Mouse (Mus musculus) cerebellum, postnatal 14 days (tissue): ENCODE measurements around the gene Meis2.
A peak's percentile ranks its signal among the peaks of the same experiment; 100 is the strongest.

Experiments
- DNase-seq, 2 experiments: peaks; one replicate each; pipeline ENCODE4 v3.0.0; 2021; ENCODE audit warnings: mixed read lengths in 2 of 2

Meis2 gene

GRCm38 (mm10) chr2:115938926-115939563, 126.6 kb downstream of the Meis2 start:
- peak; percentile 67 to 70 for DNase-seq

- DNase-seq, result peak; percentile 26 to 52
Observed at GRCm38 (mm10) chr2:115938296-115938695, 127.3 kb downstream of the Meis2 start.

GRCm38 (mm10) chr2:115937896-115938295, 127.7 kb downstream of the Meis2 start:
- DNase-seq, result peak in 1 of 2 experiments; percentile 29

DNA sequence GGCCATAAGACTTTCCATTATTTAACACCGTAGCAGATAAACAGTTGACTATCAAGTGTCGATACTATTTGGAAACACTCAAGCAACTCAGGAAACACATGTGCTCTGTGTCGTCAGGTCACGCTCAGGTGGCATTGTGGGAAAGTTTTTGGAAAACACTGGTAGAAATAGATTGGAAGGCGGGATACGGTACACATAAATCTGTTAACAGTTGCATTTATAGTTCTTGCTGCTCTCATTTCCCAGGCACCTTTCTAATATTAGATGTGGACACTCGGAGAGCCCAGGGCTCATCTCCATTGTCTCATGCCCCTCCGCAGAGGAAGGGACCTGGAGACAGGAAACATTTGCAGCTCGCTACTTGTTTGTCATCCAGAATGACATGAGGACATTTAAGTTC, 128.9 kb downstream of the Meis2 start:
- no peak for DNase-seq

- no peak for DNase-seq
Observed at GRCm38 (mm10) chr2:115934299-115934698, 131.3 kb downstream of the Meis2 start.

GRCm38 (mm10) chr2:115933259-115933658, 132.4 kb downstream of the Meis2 start:
- DNase-seq, result no peak

DNA sequence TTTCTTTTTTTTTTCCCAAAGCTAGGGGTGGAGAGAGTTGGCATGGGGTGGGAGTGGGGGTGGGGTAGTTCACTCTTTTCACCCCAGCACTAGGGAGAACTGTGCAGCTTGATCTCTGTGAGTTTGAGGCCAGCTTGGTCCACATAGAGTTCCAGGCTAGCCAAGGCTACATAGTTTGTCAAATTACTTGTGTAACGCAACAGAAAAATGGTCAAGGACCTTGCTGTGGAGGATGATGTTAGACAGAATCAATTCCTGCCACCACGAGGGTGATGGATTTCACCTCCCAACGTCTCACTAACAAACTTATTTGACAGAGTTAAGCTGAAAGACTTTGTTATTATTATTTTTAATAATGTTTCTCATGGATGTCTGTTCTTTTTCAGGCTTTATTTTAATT, 139.9 kb downstream of the Meis2 start:
- no peak for DNase-seq

DNA sequence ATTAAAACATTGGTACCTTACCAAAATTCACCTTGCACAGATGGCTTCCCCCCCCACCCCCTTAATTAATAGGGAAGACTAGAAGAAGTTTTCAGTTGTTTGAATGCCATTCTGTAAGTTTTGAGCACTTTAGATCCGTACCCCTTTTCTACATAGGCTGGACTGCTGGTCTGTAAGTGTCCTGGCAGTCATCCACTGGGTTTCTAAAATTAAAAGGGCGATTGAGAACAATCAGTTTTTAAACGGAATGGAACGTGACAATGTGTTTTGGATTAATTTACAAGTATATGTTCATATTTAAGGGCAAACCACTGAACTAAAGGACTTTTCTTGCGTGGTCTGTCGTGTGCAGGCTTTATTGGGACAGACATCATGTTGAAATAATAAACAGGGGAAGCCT, 141.2 kb downstream of the Meis2 start:
- DNase-seq, result no peak

- no peak for DNase-seq
Observed at GRCm38 (mm10) chr2:115923247-115923646, 142.4 kb downstream of the Meis2 start.

DNA sequence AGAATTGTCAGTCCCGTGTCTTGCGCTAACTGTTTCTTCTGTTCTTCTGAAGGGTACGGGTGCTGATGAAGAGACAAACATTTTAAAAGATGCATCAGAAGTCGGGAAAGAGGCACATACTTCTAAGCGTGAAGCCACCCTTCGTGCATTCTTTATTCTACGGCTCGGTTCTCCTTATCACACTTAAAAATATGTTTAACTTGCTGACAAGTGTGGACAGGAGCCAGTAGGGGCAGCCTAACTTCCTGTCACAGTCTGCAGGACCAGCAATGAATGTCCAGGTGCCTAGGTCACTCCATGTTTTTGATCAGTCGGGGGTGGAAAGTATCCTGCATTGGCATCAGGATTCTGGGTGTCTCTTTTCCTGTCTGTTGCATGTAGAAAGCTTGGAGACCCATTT, 144.0 kb downstream of the Meis2 start:
- no peak for DNase-seq

DNA sequence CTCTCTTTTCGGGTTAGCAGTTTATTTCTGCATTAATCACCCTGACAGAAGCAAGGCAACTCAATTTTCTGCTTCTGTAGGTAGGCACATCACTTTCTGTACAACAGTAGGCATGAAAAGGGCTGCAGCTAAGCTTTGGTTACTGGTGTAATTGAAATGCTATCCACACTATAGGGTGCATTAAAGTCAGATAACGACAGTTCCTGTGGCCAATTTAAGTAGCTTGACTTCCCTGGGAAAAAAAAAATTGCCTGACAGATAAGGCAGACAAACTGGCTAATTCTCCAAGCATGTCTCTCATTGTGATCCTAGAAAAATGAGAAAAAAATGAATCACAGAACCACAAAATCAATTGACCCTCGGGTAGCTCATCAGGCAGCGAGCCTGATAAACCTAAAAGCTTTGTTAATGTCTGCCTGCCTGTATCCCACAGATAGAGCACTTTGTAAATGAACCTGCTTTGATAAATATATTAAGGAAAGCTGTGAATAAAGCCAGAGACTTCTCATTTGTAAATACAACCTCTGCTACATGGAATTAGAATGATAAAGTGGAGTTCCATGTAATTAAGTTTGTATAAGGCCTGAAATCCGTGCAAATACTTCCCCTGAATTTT, 145.2 kb downstream of the Meis2 start:
- no peak for DNase-seq

DNA sequence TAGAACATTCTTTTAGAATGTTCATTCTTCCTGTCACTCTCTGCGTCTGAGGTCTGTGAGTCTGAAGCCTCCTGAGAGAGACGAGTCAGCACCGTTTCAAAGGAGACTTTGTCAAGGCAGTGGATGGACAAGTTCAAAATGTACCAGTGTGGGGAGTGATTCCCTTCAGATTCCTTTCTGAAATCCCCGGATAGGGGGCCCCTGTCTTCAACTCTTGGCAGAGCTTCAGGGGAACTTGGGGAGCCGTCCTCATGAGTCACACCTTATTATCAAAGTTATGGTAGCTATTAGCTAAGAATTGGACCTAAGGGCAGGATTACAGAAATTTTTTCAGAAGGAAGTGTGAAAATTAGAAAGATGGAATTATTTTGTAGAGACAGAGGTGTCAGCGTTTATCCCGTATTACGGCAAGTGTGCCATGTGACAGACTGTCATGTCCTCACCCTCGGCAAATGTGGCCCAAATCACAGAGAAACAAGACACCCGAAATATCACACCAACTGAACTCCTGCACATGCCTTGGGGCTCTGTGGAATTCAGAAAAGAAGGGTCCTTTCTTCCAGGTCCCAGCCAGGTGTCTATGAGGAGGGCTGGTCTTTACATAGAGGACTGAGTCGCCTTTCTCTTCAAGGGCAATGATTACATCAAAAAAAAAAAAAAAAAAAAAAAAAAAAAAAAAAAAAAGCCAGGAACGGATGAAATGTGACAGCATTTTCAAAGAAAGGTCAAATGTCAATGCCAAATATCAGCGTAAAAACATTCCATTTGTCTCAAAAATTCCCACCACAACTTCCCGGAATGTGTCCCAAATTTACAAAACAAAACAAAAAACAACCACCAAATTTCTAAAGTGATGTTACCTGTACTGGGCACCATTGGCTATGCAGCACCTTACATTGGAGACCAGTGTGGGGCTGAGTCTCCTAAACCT, 146.2 kb downstream of the Meis2 start:
- DNase-seq, result no peak

- DNase-seq, result no peak
Observed at GRCm38 (mm10) chr2:115918561-115918960, 147.1 kb downstream of the Meis2 start.

- DNase-seq, result no peak
Observed at GRCm38 (mm10) chr2:115914539-115914938, 151.1 kb downstream of the Meis2 start.

- DNase-seq, result no peak
Observed at GRCm38 (mm10) chr2:115912948-115913529, 152.6 kb downstream of the Meis2 start.

- DNase-seq, result no peak
Observed at GRCm38 (mm10) chr2:115911913-115912642, 153.6 kb downstream of the Meis2 start.

- no peak for DNase-seq
Observed at GRCm38 (mm10) chr2:115910217-115910616, 155.4 kb downstream of the Meis2 start.

DNA sequence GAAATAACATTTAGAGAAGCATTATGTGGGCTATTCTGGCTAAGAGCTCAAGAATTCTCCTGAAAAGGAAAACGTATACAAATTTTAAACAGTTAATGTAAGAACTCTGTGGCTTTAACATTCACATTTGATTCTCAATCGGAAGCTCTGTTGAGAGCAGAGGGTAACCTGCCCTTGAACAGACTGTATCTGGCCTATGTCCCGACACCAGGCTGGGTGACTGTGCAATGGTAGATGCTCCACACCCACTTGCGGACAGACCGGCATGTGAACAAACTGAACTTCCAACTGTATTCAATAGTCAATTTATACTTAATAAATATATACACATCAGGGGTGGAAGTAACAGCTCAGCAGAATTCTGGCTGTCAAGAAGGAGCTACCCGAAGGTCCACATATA, 164.6 kb downstream of the Meis2 start:
- DNase-seq, result no peak

GRCm38 (mm10) chr2:115897559-115897958, 168.1 kb downstream of the Meis2 start:
- no peak for DNase-seq

DNA sequence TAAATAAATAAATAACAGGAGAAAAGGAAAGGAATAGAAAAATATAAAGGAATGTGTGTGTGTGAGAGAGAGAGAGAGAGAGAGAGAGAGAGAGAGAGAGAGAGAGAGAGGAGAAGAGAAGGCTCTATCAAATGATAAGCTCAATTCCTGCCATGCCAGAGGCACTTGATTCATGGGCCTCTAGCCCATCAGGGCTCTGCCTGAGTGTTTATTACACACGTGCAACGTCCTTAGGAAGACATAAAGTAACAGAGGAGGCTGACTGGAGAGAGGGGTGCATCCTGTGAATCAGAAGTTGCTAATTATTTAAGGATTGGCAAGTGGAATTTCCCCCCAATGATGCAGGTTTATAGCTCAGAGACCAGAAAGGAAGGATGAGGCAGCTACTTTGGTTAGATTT, 168.6 kb downstream of the Meis2 start:
- DNase-seq, result no peak

DNA sequence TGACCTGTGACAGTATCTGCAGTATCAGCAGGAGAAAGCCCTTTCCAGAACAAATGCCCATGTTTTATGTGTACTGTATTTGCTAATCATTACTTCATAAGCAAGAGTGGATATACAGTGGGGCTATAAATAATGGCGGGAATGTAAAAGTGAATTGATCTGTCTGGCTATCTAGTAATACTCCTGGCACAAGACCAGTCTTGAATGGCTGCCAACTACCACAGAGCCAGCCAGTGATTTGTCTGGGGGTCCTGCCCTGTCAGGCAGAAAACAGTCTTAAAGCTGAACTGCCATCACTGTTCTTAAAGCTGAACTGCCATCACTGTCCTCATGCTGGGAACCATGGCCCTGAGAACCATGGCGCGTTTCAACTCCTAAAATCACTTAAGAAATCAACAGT, 169.9 kb downstream of the Meis2 start:
- peak; percentile 27 to 59 for DNase-seq

GRCm38 (mm10) chr2:115895256-115895655, 170.4 kb downstream of the Meis2 start:
- DNase-seq, result no peak

DNA sequence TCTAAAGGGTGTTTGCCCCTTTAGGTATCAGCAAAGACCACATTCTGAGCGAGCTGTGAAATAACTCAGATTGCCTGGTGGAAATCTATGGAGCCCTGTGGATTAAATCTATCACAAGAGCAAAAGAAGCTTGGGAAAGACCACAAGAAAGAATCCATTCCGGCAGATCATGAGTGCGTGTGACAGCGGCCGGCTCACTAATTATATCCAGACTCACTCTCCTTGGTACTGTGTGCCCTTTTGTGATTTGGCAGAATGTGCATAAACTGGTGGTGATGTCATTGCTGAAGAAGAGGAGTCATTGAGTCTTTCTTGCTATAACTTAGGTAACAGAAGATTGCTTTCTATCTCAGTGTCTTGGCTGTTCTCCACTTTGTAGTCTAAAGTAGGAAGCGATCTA, 172.5 kb downstream of the Meis2 start:
- DNase-seq, result no peak
